Mouse (Mus musculus) kidney, embryonic 16.5 days (tissue): ENCODE measurements around the gene Chst15. TPM values are rescaled to one million over a fixed set of nuclear protein-coding genes. Genes with fewer than 3 reads are reported as not detected.
A peak's percentile ranks its signal among the peaks of the same experiment; 100 is the strongest.

Source experiments
- ATAC-seq: fragments of 200-750 bp; cut with Nextera tagmentation; 2 replicates; pipeline ENCODE4 v1.8.0; 2017; ENCODE audit warnings: moderate TSS enrichment; ENCODE audit not compliant: low FRiP score, low TSS enrichment
- H3K27ac ChIP-seq: fragments of 300-500 bp; sonication (generic); 2 replicates; pipeline ENCODE4 v1.5.1; 2014; ENCODE audit warnings: low read length
- H3K27me3 ChIP-seq: fragments of 300-500 bp; sonication (generic); 2 replicates; pipeline ENCODE4 v1.6.1; 2014; ENCODE audit warnings: low read length, control low read depth, mixed read lengths; ENCODE audit not compliant: insufficient read depth
- H3K36me3 ChIP-seq: fragments of 300-500 bp; sonication (generic); 2 replicates; pipeline ENCODE4 v1.6.1; 2014; ENCODE audit warnings: low read length, control low read depth, mixed read lengths; ENCODE audit not compliant: insufficient read depth
- H3K4me1 ChIP-seq: fragments of 300-500 bp; sonication (generic); 2 replicates; pipeline ENCODE4 v1.6.1; 2014; ENCODE audit warnings: low read length, control low read depth, mixed read lengths; ENCODE audit not compliant: insufficient read depth
- H3K4me2 ChIP-seq: fragments of 300-500 bp; sonication (generic); replicated peaks from 2 replicates; pipeline ENCODE4 v1.6.1; 2014; ENCODE audit warnings: low read depth, low read length
- H3K4me3 ChIP-seq: fragments of 300-500 bp; sonication (generic); 2 replicates; pipeline ENCODE4 v1.5.1; 2014; ENCODE audit warnings: mild to moderate bottlenecking, low read length
- H3K9ac ChIP-seq: fragments of 300-500 bp; sonication (generic); replicated peaks from 2 replicates; pipeline ENCODE4 v1.6.1; 2014; ENCODE audit warnings: low read length
- H3K9me3 ChIP-seq: fragments of 300-500 bp; sonication (generic); 2 replicates; pipeline ENCODE4 v1.6.1; 2016; ENCODE audit warnings: low read length, control low read depth
- WGBS: fragments of 180-500 bp; shearing (Covaris S2); extraction: QIAGEN DNeasy Blood & Tissue Kit; methylation state at CpG from one replicate; pipeline ENCODE4 v1.1.7; 2014; 5-methylcytosine and 5-hydroxymethylcytosine counted together
- polyA plus RNA-seq: library from polyadenylated mRNA; unstranded; fragments of >200 nt; fragmentation: Nextera tagmentation; extraction: Ambion mirVana; gene quantifications from 2 replicates; pipeline ENCODE4 v1.2.1, GENCODE M21; 2015

Chst15 gene
- polyA plus RNA-seq, 1 experiment from 2014 or later = 19.7 TPM

DNA sequence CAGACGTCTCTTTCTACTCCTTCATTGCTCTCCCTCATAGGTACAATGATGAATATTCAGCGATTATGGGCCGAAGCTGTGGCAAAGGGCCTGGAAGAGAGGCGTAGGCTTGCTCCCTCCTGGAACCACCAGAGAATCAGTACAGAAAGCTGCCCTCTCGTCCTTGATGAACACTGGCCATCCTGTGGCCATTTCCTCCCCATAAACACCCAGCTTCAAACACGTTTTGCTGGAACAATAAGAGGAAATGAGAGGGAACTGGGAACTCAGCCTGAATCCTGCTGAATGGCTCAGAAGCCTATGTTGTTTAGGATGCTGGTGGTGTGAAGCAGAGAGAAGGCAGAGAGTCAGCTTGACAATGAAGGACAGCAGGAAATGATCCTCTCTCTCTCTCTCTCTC lies 21.3 kb upstream of the Chst15 start:
- 64% methylated on average over 6 of the region's 6 CpGs for WGBS
- H3K9me3 ChIP-seq = 0 out of 2 replicates have a peak, but pooled peaks cover 4% of the 10 kb centered on the region
- H3K4me2 ChIP-seq = no peak overlapping the region
- no peaks in the 10 kb centered on the region for H3K36me3 ChIP-seq
- H3K4me3 ChIP-seq = no peak overlapping the region
- no peak for ATAC-seq
- H3K27ac ChIP-seq = peak overlapping the region; percentile 89
- no peak overlapping the region for H3K9ac ChIP-seq
- no peaks in the 10 kb centered on the region for H3K27me3 ChIP-seq
- peaks cover 14% of the 10 kb centered on the region for H3K4me1 ChIP-seq

- ATAC-seq = no peak
- 76% methylated on average over 11 of the region's 11 CpGs for WGBS
- H3K27ac ChIP-seq = peak overlapping the region; percentile 89; the same call in 1 of the 2 replicates
Observed at GRCm38 (mm10) chr7:132337268-132337917, 20.4 kb upstream of the Chst15 start.

DNA sequence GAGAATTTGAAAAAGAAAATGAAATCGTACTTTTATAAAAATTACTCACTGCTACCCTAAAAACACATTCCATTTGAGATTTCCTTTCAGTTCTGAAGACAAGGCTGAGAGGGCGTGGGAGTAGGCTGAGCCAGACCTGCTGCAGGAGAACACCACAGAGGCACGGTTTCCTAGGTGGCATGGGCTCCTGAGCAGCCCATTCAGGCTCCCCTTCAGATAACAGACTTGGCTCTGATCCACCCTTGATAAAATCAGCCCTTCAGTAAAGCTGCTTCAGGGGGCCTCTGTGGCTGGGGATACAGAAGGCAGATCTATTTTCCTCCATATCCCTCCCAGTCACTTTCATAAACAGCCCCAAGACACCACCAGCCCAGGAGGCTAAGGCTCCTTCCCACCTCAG lies 19.8 kb upstream of the Chst15 start:
- WGBS = 48% methylated on average over 3 of the region's 3 CpGs
- Histone ChIP-seq H3K27me3 (no peaks in the 10 kb centered on the region), H3K4me3 (no peak overlapping the region), H3K9me3 (0 out of 2 replicates have a peak, but pooled peaks cover 4% of the 10 kb centered on the region), H3K4me2 (no peak overlapping the region), H3K9ac (no peak overlapping the region), H3K4me1 (peaks cover 22% of the 10 kb centered on the region), H3K36me3 (no peaks in the 10 kb centered on the region), H3K27ac (0 out of 2 replicates have a peak overlapping the region, but pooled peaks have one; percentile 35)
- ATAC-seq = 0 out of 2 replicates have a peak, but pooled peaks have one; percentile 31

More at GRCm38 (mm10) chr7:132337268-132337917, 20.4 kb upstream of the Chst15 start:
- Histone ChIP-seq H3K4me3 (no peak overlapping the region), H3K9me3 (0 out of 2 replicates have a peak, but pooled peaks cover 4% of the 10 kb centered on the region), H3K9ac (no peak overlapping the region), H3K4me2 (no peak overlapping the region), H3K4me1 (peaks cover 15% of the 10 kb centered on the region), H3K36me3 (no peaks in the 10 kb centered on the region), H3K27me3 (no peaks in the 10 kb centered on the region)

- H3K9me3 ChIP-seq = 0 out of 2 replicates have a peak, but pooled peaks cover 4% of the 10 kb centered on the region
- H3K36me3 ChIP-seq = no peaks in the 10 kb centered on the region
- H3K27ac ChIP-seq = no peak overlapping the region
- H3K27me3 ChIP-seq = no peaks in the 10 kb centered on the region
- H3K9ac ChIP-seq = no peak overlapping the region
- ATAC-seq = no peak
- no peak overlapping the region for H3K4me2 ChIP-seq
- no peak overlapping the region for H3K4me3 ChIP-seq
- WGBS = 89% methylated on average over 4 of the region's 4 CpGs
- H3K4me1 ChIP-seq = peaks cover 22% of the 10 kb centered on the region
Observed at GRCm38 (mm10) chr7:132335367-132335766, 18.3 kb upstream of the Chst15 start.

DNA sequence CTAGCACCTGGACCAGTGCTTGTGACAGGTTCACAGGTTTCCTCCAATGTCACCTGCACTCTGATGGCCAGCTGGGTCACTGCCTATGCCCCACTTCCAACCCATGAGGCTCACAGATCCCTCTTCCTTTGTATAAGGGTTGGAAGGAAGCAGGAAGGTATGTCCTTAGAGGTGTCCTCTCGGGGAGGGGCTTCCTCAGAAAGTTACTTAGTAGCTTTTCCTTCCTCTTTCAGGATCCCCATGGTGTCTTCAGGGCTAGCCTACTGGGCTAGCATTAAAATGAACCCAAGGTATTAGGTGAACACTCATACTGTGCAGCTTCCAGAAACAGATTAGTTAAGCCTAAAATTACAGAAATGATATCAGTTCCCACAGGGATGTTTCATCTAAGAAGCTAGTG lies 16.1 kb upstream of the Chst15 start:
- Histone ChIP-seq H3K9me3 (0 out of 2 replicates have a peak, but pooled peaks cover 4% of the 10 kb centered on the region), H3K27me3 (no peaks in the 10 kb centered on the region), H3K4me1 (peaks cover 22% of the 10 kb centered on the region), H3K27ac (no peak overlapping the region), H3K36me3 (no peaks in the 10 kb centered on the region), H3K9ac (no peak overlapping the region), H3K4me3 (no peak overlapping the region), H3K4me2 (no peak overlapping the region)
- WGBS = 47% methylated on average over 1 of the region's 1 CpGs
- no peak for ATAC-seq

GRCm38 (mm10) chr7:132332176-132332575 lies 15.1 kb upstream of the Chst15 start:
- no peak overlapping the region for H3K9ac ChIP-seq
- H3K4me1 ChIP-seq = peaks cover 20% of the 10 kb centered on the region
- H3K4me2 ChIP-seq = no peak overlapping the region
- H3K36me3 ChIP-seq = no peaks in the 10 kb centered on the region
- 0 out of 2 replicates have a peak, but pooled peaks cover 4% of the 10 kb centered on the region for H3K9me3 ChIP-seq
- H3K27ac ChIP-seq = no peak overlapping the region
- no peak overlapping the region for H3K4me3 ChIP-seq
- ATAC-seq = no peak
- no peaks in the 10 kb centered on the region for H3K27me3 ChIP-seq
- WGBS = 54% methylated on average over 11 of the region's 11 CpGs

DNA sequence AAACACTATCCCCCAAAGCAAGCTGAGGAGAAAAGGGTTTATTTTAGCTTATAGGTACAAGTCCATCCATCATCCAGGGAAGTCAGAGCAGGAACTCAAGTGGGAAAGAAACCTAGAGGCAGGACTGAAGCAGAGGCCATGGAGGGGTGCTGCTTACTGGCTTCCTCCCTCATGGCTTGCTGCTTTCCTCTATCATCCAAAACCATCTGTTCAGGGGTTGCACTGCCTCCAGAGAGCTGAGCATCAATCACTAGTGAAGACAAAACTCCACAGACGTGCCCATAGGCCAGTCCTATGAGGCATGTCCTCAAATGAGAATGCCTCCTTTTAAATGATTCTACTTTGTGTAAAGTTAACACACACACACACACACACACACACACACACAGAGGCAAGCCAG lies 13.2 kb upstream of the Chst15 start:
- Histone ChIP-seq H3K9me3 (no peaks in the 10 kb centered on the region), H3K27me3 (no peaks in the 10 kb centered on the region), H3K36me3 (no peaks in the 10 kb centered on the region), H3K27ac (no peak overlapping the region), H3K4me3 (no peak overlapping the region), H3K4me2 (no peak overlapping the region), H3K4me1 (peaks cover 21% of the 10 kb centered on the region), H3K9ac (no peak overlapping the region)
- whole genome bisulfite sequencing = 22% methylated on average over 1 of the region's 1 CpGs
- no peak for ATAC-seq

DNA sequence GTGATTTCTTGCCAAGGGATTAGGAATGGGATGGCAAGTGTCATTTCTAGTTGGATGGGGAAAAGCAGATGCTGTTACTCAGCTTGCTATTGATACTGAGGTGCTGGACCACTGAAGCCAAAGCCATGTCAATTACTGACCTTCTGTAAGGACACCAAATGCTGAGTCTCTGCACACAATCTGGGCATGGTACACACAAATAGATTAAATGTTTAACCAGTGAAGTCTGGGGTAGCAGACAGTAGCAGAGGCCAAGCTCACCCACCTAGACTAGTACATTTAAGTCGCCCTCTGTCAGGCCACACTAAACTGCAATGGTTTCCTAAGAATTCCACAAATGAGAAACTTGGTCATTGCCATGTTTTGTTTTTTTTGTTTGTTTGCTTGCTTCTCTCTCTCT lies 11.6 kb upstream of the Chst15 start:
- no peak for ATAC-seq
- Histone ChIP-seq H3K9ac (no peak overlapping the region), H3K9me3 (no peaks in the 10 kb centered on the region), H3K27ac (no peak overlapping the region), H3K4me3 (no peak overlapping the region), H3K4me1 (peaks cover 21% of the 10 kb centered on the region), H3K36me3 (no peaks in the 10 kb centered on the region), H3K27me3 (no peaks in the 10 kb centered on the region), H3K4me2 (no peak overlapping the region)
- 92% methylated on average over 1 of the region's 1 CpGs for WGBS

- H3K4me2 ChIP-seq = no peak overlapping the region
- no peaks in the 10 kb centered on the region for H3K27me3 ChIP-seq
- H3K9me3 ChIP-seq = no peaks in the 10 kb centered on the region
- peak overlapping the region; percentile 80 for H3K27ac ChIP-seq
- peak; percentile 93 for ATAC-seq
- H3K36me3 ChIP-seq = no peaks in the 10 kb centered on the region
- 46% methylated on average over 5 of the region's 5 CpGs for WGBS
- H3K4me3 ChIP-seq = no peak overlapping the region
- no peak overlapping the region for H3K9ac ChIP-seq
- H3K4me1 ChIP-seq = peaks cover 13% of the 10 kb centered on the region
Observed at GRCm38 (mm10) chr7:132325549-132326331, 8.7 kb upstream of the Chst15 start.

GRCm38 (mm10) chr7:132323430-132323829 lies 6.4 kb upstream of the Chst15 start:
- Histone ChIP-seq H3K9ac (no peak overlapping the region), H3K9me3 (no peaks in the 10 kb centered on the region), H3K27me3 (no peaks in the 10 kb centered on the region), H3K27ac (no peak overlapping the region), H3K4me1 (peaks cover 14% of the 10 kb centered on the region), H3K36me3 (no peaks in the 10 kb centered on the region), H3K4me2 (no peak overlapping the region), H3K4me3 (no peak overlapping the region)
- ATAC-seq = no peak
- WGBS = 71% methylated on average over 5 of the region's 5 CpGs
